Mouse (Mus musculus) intestine, embryonic 15.5 days (tissue): Measurements from ENCODE around the gene Fndc10. TPM values are rescaled to one million over a fixed set of nuclear protein-coding genes. Genes with fewer than 3 reads are reported as not detected.
"Not testable (repeated sequence)": the region's sequence is repeated elsewhere in the genome, so short reads cannot be mapped to it uniquely, and the experiment has no call there.

Source experiments
- ATAC-seq: fragments of 200-750 bp; cut with Nextera tagmentation; 2 replicates; pipeline ENCODE4 v1.8.0; 2017; ENCODE audit warnings: moderate TSS enrichment, moderate library complexity
- H3K27ac ChIP-seq: fragments of 300-500 bp; sonication (generic); 2 replicates; pipeline ENCODE4 v1.5.1; 2015; ENCODE audit warnings: mild to moderate bottlenecking, inconsistent platforms
- H3K27me3 ChIP-seq: fragments of 300-500 bp; sonication (generic); replicated peaks from 2 replicates; pipeline ENCODE4 v1.6.1; 2015; ENCODE audit warnings: inconsistent platforms
- H3K36me3 ChIP-seq: fragments of 300-500 bp; sonication (generic); 2 replicates; pipeline ENCODE4 v1.6.1; 2015; ENCODE audit warnings: inconsistent platforms
- H3K4me1 ChIP-seq: fragments of 300-500 bp; sonication (generic); replicated peaks from 2 replicates; pipeline ENCODE4 v1.6.1; 2015; ENCODE audit warnings: inconsistent platforms
- H3K4me2 ChIP-seq: fragments of 300-500 bp; sonication (generic); replicated peaks from 2 replicates; pipeline ENCODE4 v1.6.1; 2015; ENCODE audit warnings: mild to moderate bottlenecking, inconsistent platforms
- H3K4me3 ChIP-seq: fragments of 300-500 bp; sonication (generic); replicated peaks from 2 replicates; pipeline ENCODE4 v1.5.1; 2015; ENCODE audit warnings: inconsistent platforms
- H3K9ac ChIP-seq: fragments of 300-500 bp; sonication (generic); 2 replicates; pipeline ENCODE4 v1.6.1; 2015; ENCODE audit warnings: inconsistent platforms
- H3K9me3 ChIP-seq: fragments of 300-500 bp; sonication (generic); 2 replicates; pipeline ENCODE4 v1.6.1; 2016; ENCODE audit warnings: inconsistent platforms
- WGBS: fragments of 180-500 bp; shearing (Covaris S2); methylation state at CpG from one replicate; pipeline ENCODE4 v1.1.7; 2015; 5-methylcytosine and 5-hydroxymethylcytosine counted together
- polyA plus RNA-seq: library from polyadenylated mRNA; unstranded; fragments of >200 nt; fragmentation: Nextera tagmentation; extraction: Ambion mirVana; gene quantifications from 2 replicates; pipeline ENCODE4 v1.2.1, GENCODE M21; 2015

The Fndc10 gene
- polyA plus RNA-seq, 1 experiment from 2014 or later: 7.6 TPM

- H3K27ac ChIP-seq, ATAC-seq, H3K9ac ChIP-seq, H3K4me2 ChIP-seq, H3K9me3 ChIP-seq, H3K4me1 ChIP-seq, H3K4me3 ChIP-seq, H3K27me3 ChIP-seq: not testable (repeated sequence)
- H3K36me3 ChIP-seq: peaks cover 12% of the 10 kb centered on the region; the same call in 1 of the 2 replicates
- 91% methylated on average over 10 of the region's 10 CpGs for WGBS
Measured at GRCm38 (mm10) chr4:155740681-155741080, 46.5 kb downstream of the Fndc10 start.

- Histone ChIP-seq H3K36me3 (peaks cover 28% of the 10 kb centered on the region), H3K4me1 (no peaks in the 10 kb centered on the region), H3K27ac (no peak overlapping the region), H3K9ac (no peak overlapping the region), H3K9me3 (no peaks in the 10 kb centered on the region), H3K4me2 (no peak overlapping the region), H3K4me3 (no peak overlapping the region), H3K27me3 (no peaks in the 10 kb centered on the region)
- no peak for ATAC-seq
- 86% methylated on average over 5 of the region's 5 CpGs for WGBS
Measured at GRCm38 (mm10) chr4:155742684-155743083, 48.5 kb downstream of the Fndc10 start.

GRCm38 (mm10) chr4:155744474-155744873 is 50.3 kb downstream of the Fndc10 start:
- ATAC-seq: no peak
- 91% methylated on average over 8 of the region's 8 CpGs for WGBS
- no peak overlapping the region for H3K4me2 ChIP-seq
- no peak overlapping the region for H3K9ac ChIP-seq
- H3K27me3 ChIP-seq: no peaks in the 10 kb centered on the region
- H3K27ac ChIP-seq: no peak overlapping the region
- no peak overlapping the region for H3K4me3 ChIP-seq
- H3K36me3 ChIP-seq: peaks cover 45% of the 10 kb centered on the region
- no peaks in the 10 kb centered on the region for H3K9me3 ChIP-seq
- no peaks in the 10 kb centered on the region for H3K4me1 ChIP-seq

GRCm38 (mm10) chr4:155745136-155745535 is 51.0 kb downstream of the Fndc10 start:
- H3K36me3 ChIP-seq: peaks cover 51% of the 10 kb centered on the region
- ATAC-seq: no peak
- H3K9me3 ChIP-seq: no peaks in the 10 kb centered on the region
- no peaks in the 10 kb centered on the region for H3K27me3 ChIP-seq
- H3K27ac ChIP-seq: no peak overlapping the region
- H3K4me2 ChIP-seq: no peak overlapping the region
- H3K4me3 ChIP-seq: no peak overlapping the region
- 91% methylated on average over 5 of the region's 5 CpGs for WGBS
- no peak overlapping the region for H3K9ac ChIP-seq
- no peaks in the 10 kb centered on the region for H3K4me1 ChIP-seq

Other genes starting within 250 kb of the Fndc10 start
- gene Tmem52, start 225.2 kb upstream of the Fndc10 start, polyA plus RNA-seq: 2.1 and 2.2 TPM in 2 replicates
- gene Gnb1, start 203.0 kb upstream of the Fndc10 start, polyA plus RNA-seq: 460 and 467 TPM in 2 replicates
- gene Nadk, start 132.0 kb upstream of the Fndc10 start, polyA plus RNA-seq: 91.6 and 93.4 TPM in 2 replicates
- 7.0 and 7.2 TPM in 2 replicates for gene Slc35e2, start 92.9 kb upstream of the Fndc10 start, polyA plus RNA-seq
- 50.2 and 53.9 TPM in 2 replicates for gene Cdk11b, start 69.5 kb upstream of the Fndc10 start, polyA plus RNA-seq
- not detected in 2 replicates for gene Gm10563, start 48.9 kb upstream of the Fndc10 start, polyA plus RNA-seq
- 36.8 and 38.0 TPM in 2 replicates for gene Mmp23, start 41.0 kb upstream of the Fndc10 start, polyA plus RNA-seq
- 17.8 and 22.6 TPM in 2 replicates for gene Mib2, start 25.1 kb upstream of the Fndc10 start, polyA plus RNA-seq
- 150 and 153 TPM in 2 replicates for gene Ssu72, start 10.5 kb downstream of the Fndc10 start, polyA plus RNA-seq
- 0.80 and 0.84 TPM in 2 replicates for gene Tmem240, start 40.5 kb downstream of the Fndc10 start, polyA plus RNA-seq
- gene Atad3a, start 66.8 kb downstream of the Fndc10 start, polyA plus RNA-seq: 135 and 156 TPM in 2 replicates
- 16.7 TPM in 2 replicates for gene Vwa1, start 80.4 kb downstream of the Fndc10 start, polyA plus RNA-seq
- 1.00 and 1.1 TPM in 2 replicates for gene Tmem88b, start 91.5 kb downstream of the Fndc10 start, polyA plus RNA-seq
- not detected in 2 replicates for gene Ankrd65, start 96.1 kb downstream of the Fndc10 start, polyA plus RNA-seq
- gene Mrpl20, start 108.5 kb downstream of the Fndc10 start, polyA plus RNA-seq: 225 and 226 TPM in 2 replicates
- gene Ccnl2, start 118.1 kb downstream of the Fndc10 start, polyA plus RNA-seq: 132 and 138 TPM in 2 replicates
- 169 and 171 TPM in 2 replicates for gene Aurkaip1, start 136.9 kb downstream of the Fndc10 start, polyA plus RNA-seq
- gene Mxra8, start 145.3 kb downstream of the Fndc10 start, polyA plus RNA-seq: 76.9 and 81.3 TPM in 2 replicates
- 9.9 and 11.9 TPM in 2 replicates for gene Dvl1, start 153.1 kb downstream of the Fndc10 start, polyA plus RNA-seq
- gene Tas1r3, start 169.0 kb downstream of the Fndc10 start, polyA plus RNA-seq: 0.25 and 0.51 TPM in 2 replicates
- 20.3 and 20.6 TPM in 2 replicates for gene Cptp, start 175.1 kb downstream of the Fndc10 start, polyA plus RNA-seq
- 61.3 and 64.1 TPM in 2 replicates for gene Ints11, start 175.2 kb downstream of the Fndc10 start, polyA plus RNA-seq
- 46.6 and 54.0 TPM in 2 replicates for gene Pusl1, start 197.4 kb downstream of the Fndc10 start, polyA plus RNA-seq
- gene Acap3, start 197.5 kb downstream of the Fndc10 start, polyA plus RNA-seq: 12.2 and 13.7 TPM in 2 replicates
- gene Ube2j2, start 249.5 kb downstream of the Fndc10 start, polyA plus RNA-seq: 100 and 105 TPM in 2 replicates